Mouse (Mus musculus) cerebellum, adult (tissue): Measurements from ENCODE around the gene Tmeff2.
A peak's percentile ranks its signal among the peaks of the same experiment; 100 is the strongest.

Source experiments
- ATAC-seq: cut with Nextera tagmentation; 2 replicates; pipeline ENCODE4 v1.9.2; 2017; ENCODE audit warnings: mild to moderate bottlenecking, moderate library complexity, mixed read lengths; ENCODE audit not compliant: insufficient number of reproducible peaks, low FRiP score, low TSS enrichment

The Tmeff2 gene

DNA sequence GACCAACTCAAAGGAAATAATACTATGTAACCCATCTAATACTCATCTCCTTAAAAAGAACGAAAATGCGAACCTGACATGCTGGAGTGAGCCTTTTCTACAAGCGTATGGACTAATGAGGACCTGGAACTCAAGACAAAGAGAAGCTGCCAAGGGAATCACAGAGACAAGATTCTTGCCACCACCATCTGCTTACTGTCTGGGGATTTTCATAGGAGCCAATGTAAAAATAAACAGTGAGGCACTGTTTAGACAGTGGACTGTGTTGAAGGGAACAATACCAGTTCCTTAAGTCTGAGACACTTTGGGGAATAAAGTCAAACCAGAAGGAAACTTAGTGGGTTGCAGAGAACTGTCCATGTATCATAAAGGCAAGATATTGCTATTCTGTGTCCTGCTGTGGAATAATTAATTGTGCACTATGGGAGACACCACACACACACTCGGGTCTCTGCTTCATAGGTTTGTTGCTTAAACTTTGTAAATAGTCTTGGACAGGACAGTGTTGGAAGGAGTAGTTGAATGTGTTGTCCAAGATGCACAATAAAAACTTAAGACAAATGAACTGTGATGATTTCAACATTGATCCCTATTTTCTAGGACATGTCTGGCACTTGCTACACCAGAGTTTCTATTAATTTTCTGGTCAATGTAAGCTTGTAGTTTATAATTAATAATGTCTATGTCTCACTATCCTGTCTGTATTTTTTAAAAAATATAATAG lies 79.1 kb downstream of the Tmeff2 start:
- ATAC-seq, result peak; percentile 93

DNA sequence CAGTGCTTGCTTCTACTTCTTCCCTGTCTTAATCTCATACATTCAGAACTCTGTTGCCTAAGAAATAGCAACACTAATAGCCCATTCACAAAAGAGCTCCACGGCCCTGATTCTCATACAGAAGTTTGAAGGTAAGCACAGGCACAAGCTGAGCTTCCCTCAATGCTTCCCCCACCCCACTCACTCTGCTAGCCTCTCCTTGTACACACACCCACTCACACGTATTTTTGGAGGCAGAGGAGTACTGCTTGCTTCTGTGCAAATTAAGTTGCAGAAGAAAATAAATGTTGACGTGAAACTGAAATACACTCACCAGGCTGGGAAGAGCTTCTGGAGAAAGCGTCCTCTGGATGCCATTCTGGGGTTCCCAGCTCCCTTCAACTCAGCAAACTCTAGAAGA lies 80.1 kb downstream of the Tmeff2 start:
- ATAC-seq, result no peak

DNA sequence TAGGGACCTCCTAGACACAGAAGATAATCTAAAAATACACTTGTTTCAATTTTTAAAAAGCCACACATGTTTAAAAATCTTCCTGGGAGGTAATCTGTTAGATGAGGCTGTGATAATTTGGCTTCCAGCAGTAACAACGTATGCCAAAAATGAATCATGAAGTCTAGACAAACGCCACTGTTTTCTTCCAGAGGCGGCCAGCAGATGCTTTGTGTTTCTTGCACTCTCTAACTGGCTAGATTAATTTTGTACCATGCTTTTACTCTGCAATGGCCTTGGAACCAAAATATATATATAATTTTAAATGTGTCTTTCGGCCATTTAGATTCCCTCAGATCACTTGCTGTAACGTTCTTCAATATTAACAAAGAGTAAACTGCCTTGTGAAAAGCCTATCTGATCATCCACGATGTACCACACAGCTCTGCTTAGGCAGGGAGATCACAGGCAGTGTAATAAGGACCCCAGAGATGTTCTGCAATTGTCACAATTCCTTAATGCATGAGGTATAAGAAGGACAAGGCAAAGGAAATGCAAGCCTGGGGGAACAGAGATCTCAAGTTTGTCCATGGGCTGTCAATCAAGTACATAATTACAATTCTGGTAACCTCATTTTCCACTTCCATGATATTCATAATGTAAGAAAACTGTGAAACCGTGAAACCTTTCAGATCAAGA lies 80.8 kb downstream of the Tmeff2 start:
- no peak for ATAC-seq

DNA sequence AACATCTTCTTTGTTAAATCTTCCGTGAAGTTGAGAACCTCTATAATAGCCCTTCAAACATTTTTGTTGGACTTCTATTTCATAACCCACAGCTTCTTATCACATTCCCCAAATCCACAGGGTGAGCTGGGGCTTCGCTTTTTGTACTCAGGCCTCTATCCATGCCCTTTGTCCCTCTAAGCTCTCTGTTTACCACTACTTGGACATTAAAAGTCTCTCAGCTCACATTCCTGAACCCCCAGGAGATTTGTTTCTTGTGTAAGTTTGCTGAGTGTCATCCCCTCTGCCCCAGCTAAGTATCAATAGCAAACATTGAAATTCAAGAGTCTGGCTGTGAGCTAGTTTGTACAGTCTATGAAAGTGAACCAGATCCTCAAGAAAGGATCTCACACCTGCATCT lies 90.2 kb downstream of the Tmeff2 start:
- no peak for ATAC-seq

DNA sequence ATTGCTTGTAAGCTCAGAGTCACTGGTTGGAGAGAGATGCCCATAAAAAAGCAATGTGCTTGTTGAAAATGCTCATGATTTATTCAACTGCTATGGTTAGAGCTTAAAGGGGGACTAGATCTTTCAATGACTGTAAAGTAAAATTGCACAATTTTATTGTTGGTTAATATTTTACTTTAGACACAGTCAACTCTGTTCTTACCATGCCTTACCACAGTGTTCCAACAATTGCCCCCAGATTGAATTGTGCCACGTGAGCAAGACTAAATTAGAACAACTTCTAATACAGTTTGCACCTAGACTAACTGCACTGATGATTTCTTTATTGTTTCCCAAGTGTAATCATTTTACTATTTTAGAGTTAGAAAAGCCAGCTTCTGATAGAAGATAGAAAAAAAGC lies 94.1 kb downstream of the Tmeff2 start:
- ATAC-seq, result no peak

DNA sequence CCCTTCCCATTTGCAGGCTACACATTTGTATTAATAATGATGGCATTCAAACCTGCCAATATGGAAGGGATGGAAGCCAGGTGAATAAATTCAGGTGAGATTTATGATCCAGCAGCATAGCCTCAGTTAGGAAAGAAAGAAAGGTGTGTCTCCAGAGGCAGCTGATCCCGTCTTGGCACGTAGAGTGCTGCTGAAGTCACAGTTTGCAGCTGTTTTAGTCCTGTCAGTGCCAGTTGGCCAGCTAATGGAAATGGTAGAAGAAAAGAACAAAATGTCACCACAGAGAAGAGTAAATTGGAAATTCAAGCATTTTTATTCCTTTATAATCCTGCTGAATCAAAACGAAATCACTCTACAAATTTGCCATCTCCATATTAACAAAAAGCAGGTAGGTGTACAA lies 99.3 kb downstream of the Tmeff2 start:
- no peak for ATAC-seq

DNA sequence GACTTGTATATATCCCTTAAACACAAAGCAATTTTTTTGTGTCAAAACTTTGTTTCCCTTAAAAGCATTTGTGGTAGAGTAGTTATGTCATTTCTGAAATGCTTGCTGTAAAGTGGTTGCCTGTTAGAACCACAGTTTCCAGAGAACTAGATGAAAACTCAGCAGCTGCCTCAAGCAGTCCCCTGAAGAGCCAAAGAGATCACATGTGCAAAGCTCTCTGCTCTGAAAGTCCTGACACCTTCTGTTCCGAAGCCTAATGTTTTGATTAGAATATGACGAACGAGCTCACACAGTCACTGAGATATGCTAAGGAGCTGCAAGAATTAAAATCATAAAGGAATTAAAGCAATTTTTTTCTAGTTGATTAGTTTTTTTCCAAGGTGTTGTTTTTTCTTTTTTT lies 107.9 kb downstream of the Tmeff2 start:
- ATAC-seq, result peak; percentile 74; the same call in 1 of the 2 replicates

DNA sequence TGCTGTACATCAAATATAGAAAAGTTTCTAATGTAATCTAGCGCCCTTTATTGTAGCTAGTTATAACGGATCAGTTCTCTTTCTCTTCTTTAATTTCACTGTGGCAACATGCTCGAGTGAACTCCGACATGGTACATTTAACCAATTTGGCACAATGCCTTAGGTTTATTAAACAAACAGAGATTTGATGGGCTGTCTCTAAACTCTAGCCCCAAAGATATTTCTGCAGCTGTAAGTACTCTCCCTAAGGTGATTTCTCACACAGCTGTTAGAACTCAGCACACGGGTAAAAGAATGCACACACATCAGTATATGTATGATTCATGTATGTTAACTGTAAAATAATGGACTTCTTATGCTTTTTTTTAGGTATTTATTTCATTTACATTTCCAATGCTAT lies 139.8 kb downstream of the Tmeff2 start:
- ATAC-seq, result no peak

DNA sequence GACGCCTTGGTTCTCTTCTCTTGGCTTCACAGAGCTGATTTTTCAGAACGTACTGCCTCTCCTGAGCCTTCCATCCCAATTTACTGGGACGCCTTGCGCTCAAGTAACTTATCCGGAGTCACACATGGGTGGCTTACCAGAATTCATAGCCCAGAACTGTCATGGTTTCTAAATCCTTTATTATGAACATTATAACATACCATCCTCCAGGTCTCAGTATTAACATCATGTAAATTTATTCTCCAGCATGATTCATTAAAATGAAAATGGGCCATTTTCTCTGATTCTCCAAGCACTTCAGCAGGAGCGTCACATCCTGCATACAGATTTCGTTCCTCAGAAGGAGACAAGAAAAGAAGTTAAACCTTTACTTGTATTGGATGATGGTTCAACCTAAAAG lies 144.4 kb downstream of the Tmeff2 start:
- no peak for ATAC-seq

DNA sequence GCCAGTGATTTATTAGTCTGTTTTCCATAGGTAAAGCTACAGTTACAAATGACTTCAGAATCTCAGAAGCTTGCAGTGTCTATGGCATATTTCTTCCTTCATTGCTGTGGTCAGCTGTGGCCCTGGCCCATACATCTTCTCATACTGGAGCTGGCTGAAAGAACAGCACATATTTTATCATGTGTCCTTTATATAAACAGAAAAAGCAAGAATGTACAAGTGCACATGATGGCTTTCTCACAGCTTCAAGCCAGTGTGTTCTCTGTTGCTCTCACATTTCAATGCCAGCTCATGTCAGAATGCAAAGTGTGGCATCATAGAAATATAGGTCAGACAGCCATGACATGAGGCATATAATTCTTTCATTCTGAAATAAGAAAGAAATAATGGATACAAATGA lies 164.1 kb downstream of the Tmeff2 start:
- ATAC-seq, result no peak

DNA sequence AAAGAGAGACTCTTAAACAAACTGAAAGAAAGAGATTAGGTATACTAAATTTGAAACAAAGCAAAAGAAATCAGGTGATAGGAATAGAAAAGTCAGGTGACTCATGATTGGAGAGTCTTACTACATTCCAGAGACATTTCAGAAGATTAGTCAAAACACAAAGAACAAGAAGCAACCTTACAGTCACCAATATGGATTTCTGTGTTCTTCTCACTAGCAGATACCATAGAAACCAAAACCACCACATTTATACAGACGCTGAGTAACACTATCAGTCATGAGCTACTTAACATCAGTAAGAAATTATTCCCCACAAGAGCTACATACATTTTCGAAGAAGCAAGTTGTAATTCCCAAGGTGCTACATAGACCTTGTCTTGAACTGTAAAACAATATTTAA lies 165.2 kb downstream of the Tmeff2 start:
- no peak for ATAC-seq

DNA sequence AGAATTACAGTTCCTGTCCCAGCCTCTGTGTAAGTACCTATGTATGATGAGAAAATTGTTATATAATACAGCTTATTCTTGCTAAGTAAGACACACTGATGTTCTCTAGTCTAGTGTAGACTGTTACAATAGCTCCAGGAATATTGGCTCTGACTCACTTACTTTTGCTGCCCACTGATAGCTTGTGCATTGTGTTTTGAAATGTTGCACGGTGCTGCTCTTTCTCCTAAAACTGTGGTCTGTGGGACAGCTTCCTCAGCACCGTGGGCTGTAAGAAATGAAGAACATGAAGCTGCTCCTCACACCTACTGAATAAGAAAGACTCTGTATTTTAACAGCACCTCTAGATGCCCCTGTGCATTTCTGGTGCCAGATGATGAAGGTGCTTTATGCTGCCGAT lies 168.4 kb downstream of the Tmeff2 start:
- ATAC-seq, result no peak

DNA sequence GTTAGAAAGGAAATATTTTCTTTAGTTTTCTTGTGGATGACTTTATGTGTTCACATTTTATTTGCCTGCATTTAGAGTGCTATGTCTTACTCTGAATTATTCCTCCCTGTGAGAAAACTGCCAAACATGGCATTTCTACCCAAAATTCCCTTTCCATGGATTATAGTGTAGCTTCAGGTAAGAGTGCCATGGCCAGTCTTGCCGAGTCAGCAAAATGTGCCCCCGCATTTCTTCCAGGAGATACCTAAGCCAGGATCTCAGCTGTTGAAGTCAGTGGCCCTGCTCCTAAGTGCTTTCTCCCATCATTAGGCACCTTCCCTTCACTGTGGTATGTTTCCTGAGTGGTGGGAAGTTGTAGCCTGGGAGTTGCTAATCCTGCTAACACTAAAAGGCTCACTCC lies 168.8 kb downstream of the Tmeff2 start:
- no peak for ATAC-seq

DNA sequence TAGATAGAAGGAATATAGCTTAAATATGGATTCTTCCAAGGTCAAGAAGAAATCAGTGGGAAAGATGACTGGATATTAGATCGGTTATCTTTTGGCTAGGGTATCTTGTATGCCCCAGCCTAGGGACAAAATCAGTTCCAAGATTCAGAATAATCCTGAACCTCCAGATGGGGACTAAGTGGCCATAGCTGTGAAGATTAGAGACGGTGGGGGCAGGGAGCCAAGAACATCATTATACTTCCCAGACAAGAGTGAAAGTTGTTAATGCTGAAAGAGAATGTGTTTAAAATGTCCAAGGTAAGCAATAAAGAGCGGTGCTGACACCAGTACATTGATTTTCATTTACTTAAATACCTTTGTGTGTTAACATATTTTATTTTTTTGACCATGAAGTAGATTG lies 173.6 kb downstream of the Tmeff2 start:
- ATAC-seq, result no peak

DNA sequence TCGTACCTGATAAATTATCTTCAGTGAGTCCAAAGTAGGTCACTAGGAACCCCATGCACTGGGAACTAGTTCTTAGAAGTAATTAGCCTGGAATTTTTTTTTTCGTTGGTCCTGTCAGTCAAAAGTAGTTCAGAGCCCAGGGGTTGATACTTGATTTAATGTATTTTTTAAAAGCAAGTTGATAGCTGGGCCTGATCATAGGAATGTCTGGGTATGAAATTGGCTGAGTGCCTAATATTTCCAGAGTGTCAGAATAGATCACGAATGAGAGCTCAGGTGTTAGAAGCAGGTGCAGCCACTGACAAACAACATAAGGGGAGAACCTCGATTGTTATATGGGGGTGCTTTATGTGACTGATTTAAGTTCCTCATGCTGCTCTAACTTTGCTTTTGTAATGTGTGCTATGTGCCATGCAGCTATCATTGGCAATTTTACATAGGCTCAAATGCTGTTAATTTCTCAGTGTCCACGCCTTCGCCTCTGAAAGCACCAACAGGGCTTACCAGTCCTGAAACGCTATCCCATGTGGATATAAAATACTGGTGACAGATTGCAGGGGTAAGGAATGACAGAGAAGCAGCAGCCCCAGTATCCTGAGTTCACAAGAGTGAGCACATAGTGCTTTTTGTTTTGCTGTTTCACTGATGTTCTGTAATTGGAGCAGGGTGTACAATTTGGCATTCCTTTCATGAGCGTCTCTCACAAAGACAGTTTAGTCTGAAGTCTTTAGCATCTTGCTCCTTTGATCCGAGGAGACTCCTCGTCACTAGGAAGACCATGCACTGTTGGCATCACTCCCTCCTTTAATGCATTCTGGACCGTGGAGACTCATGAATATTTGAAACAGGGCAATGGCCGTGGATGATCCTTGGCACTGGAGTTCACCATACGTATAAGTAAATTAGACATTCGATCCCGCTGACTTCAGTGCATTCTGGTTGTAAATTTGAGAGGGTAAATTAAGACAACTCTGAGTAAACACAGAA lies 175.6 kb downstream of the Tmeff2 start:
- peak; percentile 70 for ATAC-seq

DNA sequence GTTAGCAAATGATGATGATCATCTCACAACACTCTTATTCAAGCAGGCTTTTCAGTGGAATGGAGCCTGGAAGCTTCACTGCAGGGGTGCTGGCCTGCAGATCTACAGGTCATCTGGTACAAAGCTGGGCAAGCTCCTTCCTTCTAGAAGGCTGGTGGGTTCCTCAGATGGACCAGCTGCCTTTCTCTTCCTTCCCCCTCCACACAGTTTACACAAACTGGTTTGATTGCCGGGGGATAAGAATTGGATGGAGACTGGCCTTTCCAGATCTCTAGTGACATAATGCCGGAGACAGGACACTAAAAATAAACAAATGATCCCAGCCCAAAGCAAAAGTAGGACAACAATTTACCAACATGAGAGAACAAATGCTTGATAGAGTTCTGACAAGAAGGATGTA lies 188.5 kb downstream of the Tmeff2 start:
- peak; percentile 94 for ATAC-seq

DNA sequence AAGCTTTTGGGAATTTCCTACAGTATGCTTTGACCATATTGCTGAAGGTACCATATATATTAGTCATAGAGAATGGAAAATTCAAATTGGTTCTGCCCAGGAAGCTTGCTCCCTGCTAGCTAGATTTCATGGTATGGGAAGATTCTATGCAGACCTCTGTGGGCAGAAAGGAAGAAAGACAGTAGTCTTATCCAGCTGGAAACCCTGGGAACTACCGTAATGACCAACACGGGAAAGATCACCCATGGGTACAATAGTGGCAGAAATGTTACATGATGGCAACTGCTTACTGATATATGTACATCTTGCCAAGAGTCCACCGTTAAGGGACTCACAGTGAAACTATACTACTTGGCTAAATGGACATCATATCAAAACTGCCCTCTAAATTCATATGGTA lies 189.4 kb downstream of the Tmeff2 start:
- no peak for ATAC-seq

DNA sequence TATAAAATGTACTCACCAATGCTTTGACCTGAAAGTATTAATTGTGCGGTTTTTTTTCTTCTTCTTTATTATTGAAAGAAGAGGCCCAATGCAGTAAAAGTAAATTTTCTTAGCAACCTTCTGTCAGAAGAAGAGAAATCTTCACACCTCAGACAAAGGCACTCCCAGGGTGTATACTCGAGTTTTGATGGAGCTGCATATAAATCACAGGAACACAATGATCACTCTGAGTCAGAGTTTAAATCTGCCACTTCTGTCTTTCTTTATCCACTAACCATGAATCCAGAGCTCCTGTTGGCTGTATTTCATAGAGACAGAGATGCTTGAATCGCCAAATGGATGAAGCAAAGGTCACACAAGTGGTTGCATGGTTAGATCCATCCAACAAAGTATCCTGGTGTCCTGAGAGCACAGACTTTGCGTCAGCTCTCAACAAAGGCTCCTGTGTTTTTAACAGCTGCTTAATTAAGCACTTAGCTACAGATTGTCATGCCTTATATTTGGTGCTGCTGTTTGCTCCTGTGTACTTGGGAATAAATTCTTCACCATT lies 189.8 kb downstream of the Tmeff2 start:
- ATAC-seq, result no peak

DNA sequence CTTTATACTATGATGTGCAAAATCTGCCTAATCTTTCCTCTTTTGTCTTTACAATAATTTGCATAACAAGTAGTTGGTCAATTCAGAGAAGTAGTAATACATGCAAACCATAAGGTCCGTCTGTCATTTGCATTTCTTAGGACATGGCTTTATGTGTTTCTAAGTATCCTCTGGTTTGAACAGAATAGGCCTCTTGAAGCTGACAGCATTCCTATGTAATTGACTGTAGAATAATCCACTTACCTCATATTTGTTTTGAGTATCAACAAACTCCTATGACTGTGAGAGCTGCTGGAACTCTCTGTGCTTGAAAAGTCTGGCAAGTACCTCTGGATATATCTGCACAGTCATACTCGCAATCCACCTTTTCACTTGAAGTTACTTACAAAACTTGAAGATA lies 194.3 kb downstream of the Tmeff2 start:
- ATAC-seq, result no peak

DNA sequence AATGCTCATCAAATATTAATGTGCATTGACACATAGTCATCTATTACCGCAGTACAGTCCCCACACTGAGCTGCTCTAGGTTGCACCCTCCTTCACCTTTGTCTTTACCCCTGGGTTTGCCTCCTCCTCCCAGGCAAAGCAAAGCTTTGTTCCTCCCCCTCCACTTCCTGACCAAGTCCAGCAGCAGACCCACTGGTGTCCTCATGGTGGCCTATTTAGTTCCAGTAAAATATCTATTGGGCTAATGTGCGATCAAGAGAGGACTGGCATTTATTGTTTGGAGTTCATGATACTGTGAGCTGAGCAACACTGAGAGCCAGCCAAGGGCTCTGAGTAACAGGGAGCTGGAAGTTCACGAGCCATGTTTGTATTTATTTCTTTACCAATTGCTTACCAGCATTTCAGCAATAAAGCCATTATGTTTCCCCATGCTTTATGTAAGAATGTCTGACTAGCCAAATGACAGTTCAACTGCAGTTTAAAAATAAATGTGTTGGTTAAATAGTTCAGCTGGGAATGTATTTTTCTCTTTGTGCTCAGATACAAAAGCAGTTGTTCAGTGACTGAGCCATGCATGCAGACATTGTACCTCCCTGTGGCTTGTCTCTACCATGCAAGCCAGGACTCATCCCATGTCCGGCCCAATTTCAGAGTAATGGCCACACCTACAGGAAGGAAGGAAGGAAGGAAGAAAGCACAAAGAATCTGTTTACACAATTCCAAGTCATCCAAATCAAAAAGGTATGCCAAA lies 196.6 kb downstream of the Tmeff2 start:
- ATAC-seq, result no peak
